Mouse (Mus musculus): Measurements from ENCODE around the gene Aars.
A peak's percentile ranks its signal among the peaks of the same experiment; 100 is the strongest.
"Not testable (repeated sequence)": the region's sequence is repeated elsewhere in the genome, so short reads cannot be mapped to it uniquely, and the experiment has no call there.

Aars gene

GRCm38 (mm10) chr8:111055031-111055634, 22.2 kb downstream of the Aars start:
- DNase-seq, result no peak

- no peak for DNase-seq
Measured at GRCm38 (mm10) chr8:111055661-111056060, 22.7 kb downstream of the Aars start.

GRCm38 (mm10) chr8:111056158-111056663, 23.3 kb downstream of the Aars start, which contains the start of gene Exosc6:
Gene Exosc6, plus strand, starts transcription at chr8:111056339.
- peak; percentile 95 for DNase-seq

GRCm38 (mm10) chr8:111056691-111057293, 23.8 kb downstream of the Aars start:
- peak; percentile 74 for DNase-seq

GRCm38 (mm10) chr8:111058946-111059572, 26.1 kb downstream of the Aars start:
- no peak for DNase-seq

- DNase-seq, result no peak
Measured at GRCm38 (mm10) chr8:111061688-111062071, 28.7 kb downstream of the Aars start.

- DNase-seq, result peak; percentile 86
Measured at GRCm38 (mm10) chr8:111062072-111062757, 29.3 kb downstream of the Aars start.

- no peak for DNase-seq
Measured at GRCm38 (mm10) chr8:111062893-111063292, 29.9 kb downstream of the Aars start.

- no peak for DNase-seq
Measured at GRCm38 (mm10) chr8:111066308-111066707, 33.4 kb downstream of the Aars start.

GRCm38 (mm10) chr8:111067439-111067838, 34.5 kb downstream of the Aars start:
- no peak for DNase-seq

- not testable (repeated sequence) for DNase-seq
Measured at GRCm38 (mm10) chr8:111068660-111069059, 35.7 kb downstream of the Aars start.

- DNase-seq, result no peak
Measured at GRCm38 (mm10) chr8:111075926-111076325, 43.0 kb downstream of the Aars start.

- peak; percentile 53 for DNase-seq
Measured at GRCm38 (mm10) chr8:111079461-111079860, 46.5 kb downstream of the Aars start.

GRCm38 (mm10) chr8:111079861-111080271, 46.9 kb downstream of the Aars start:
- DNase-seq, result peak; percentile 70

- peak; percentile 34 for DNase-seq
Measured at GRCm38 (mm10) chr8:111081580-111082258, 48.8 kb downstream of the Aars start.

- not testable (repeated sequence) for DNase-seq
Measured at GRCm38 (mm10) chr8:111083936-111084335, 51.0 kb downstream of the Aars start.

GRCm38 (mm10) chr8:111090126-111090525, 57.2 kb downstream of the Aars start:
- DNase-seq, result peak; percentile 70

GRCm38 (mm10) chr8:111091706-111092105, 58.8 kb downstream of the Aars start:
- DNase-seq, result no peak

GRCm38 (mm10) chr8:111092326-111092725, 59.4 kb downstream of the Aars start, which contains the start of gene Clec18a:
Gene Clec18a, minus strand, starts transcription at chr8:111092426.
- DNase-seq, result not testable (repeated sequence)

GRCm38 (mm10) chr8:111093865-111094718, 61.1 kb downstream of the Aars start, which contains the start of gene Pdpr:
Gene Pdpr, plus strand, starts transcription at chr8:111094630.
- DNase-seq, result peak; percentile 96

- DNase-seq, result peak; percentile 44
Measured at GRCm38 (mm10) chr8:111094719-111095302, 61.9 kb downstream of the Aars start.

All from kidney, postnatal 14 days (tissue).